Mouse (Mus musculus) kidney, adult 2 months (tissue): ENCODE data around the gene Npas4.

Experiments
- CTCF ChIP-seq: fragments of 200-500 bp; conservative IDR thresholded peaks from 2 replicates; pipeline ENCODE4 v1.5.1; 2011; ENCODE audit warnings: low read depth, mild to moderate bottlenecking, control low read depth, low read length, moderate library complexity, mixed read lengths; ENCODE audit not compliant: insufficient read depth, insufficient read length
- POLR2A ChIP-seq: fragments of 200-500 bp; IDR thresholded peaks from one replicate; pipeline ENCODE4 v1.6.1; 2011; ENCODE audit warnings: low read depth, low read length, control low read depth

DNA sequence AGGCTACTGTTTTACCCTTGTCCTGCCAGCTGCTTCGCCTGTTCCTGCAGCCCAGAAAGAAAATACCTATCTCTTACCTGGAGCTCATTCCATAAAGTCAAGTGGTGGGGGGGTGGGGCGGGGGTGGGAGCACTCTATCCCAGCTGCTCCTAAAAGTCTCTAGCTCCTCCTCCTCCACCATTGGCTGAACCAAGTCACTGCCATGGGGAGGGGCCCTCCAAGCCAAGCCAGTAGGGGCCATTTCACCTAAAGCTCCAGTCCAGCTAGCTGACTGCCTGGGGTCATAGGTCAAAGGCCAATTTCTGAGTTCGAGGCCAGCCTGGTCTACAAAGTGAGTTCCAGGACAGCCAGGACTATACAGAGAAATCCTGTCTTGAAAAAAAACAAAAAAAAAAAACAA is 42.6 kb upstream of the Npas4 start:
- TF ChIP-seq POLR2A (no peak), CTCF (no peak)
